Mouse (Mus musculus) gonadal fat pad, adult 2 months (tissue): ENCODE data around the gene Def6. TPM values are rescaled to one million over a fixed set of nuclear protein-coding genes. Genes with fewer than 3 reads are reported as not detected.
"Not testable (repeated sequence)": the region's sequence is repeated elsewhere in the genome, so short reads cannot be mapped to it uniquely, and the experiment has no call there.

Experiments used
- DNase-seq: peaks from one replicate; pipeline ENCODE4 v3.0.0-alpha.2; 2012; ENCODE audit warnings: low read depth
- polyA plus RNA-seq: library from polyadenylated mRNA; depleted of rRNA; stranded (reverse); fragments of >200 nt; gene quantifications from 2 replicates; pipeline ENCODE4 v1.2.3, GENCODE M21; 2012

Gene Def6
- polyA plus RNA-seq, 1 experiment = 11.6 TPM

DNA sequence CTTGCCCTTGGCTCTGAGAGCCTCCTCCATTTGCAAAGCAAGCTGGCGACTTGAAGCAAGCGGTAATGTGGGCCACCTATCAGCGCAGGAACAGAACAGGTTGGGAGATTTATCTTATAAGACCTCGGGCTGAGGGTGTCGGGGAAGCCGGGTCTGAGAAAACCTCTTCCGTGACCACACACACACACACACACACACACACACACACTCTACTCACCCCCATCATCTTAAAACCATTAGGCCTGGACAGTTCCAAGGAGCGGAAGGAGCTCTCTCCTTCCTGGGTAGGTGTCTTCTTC, 685 bp downstream of the Def6 start:
- no peak for DNase-seq

DNA sequence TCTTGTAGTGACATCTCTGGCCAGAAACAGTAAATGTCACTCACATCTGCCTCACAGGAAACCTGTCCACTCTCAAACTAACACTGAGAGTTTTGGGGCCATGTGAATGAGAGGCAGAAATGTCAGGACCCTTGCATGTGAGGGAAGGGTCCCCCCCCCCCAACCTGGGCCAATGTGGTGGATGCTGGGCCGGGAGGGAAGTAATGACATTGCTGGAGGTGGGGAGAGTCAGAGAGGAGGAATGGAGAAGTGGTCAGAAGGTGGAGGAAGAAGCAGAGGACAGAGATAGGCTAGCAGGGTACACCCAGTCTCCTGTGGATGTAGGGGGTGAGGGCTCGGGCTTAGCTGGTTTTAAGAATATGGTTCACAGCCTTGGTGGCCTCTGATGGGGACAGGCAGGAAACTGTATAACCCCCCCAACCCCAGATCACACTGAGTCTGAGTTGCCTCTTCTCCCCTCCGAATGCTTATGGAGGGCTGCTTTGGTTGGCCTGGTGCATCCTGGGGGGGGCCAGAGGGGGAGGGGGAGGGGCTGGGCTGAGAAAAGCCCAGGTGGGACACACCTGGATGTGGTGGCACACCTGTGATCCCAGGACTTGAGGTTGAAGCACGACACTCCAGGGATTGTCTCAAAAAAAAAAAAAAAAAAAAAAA, 2.0 kb downstream of the Def6 start:
- DNase-seq = no peak

- no peak for DNase-seq
Observed at GRCm38 (mm10) chr17:28211921-28212341, 4.4 kb downstream of the Def6 start.

DNA sequence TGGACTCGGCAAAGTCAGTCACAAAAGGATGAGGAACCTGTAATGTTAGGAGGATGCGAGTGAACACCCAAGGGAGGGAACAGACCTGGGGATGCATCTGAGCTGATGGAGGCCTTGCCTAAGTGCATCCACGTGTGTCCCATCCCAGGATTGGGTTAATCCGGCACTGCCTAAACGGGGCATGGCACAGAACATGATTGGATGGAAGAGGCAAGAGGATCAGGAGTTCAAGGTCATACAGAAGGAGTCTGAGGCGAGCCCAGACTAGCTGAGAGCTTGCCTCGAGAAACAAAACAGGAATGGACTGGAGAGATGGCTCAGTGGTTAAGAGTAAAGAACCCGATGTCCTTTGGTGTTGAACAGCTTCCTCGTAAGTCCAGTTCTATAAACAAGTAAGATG, 4.8 kb downstream of the Def6 start:
- no peak for DNase-seq

GRCm38 (mm10) chr17:28213236-28213635, 5.7 kb downstream of the Def6 start:
- DNase-seq = no peak

- no peak for DNase-seq
Observed at GRCm38 (mm10) chr17:28216791-28217190, 9.2 kb downstream of the Def6 start.

DNA sequence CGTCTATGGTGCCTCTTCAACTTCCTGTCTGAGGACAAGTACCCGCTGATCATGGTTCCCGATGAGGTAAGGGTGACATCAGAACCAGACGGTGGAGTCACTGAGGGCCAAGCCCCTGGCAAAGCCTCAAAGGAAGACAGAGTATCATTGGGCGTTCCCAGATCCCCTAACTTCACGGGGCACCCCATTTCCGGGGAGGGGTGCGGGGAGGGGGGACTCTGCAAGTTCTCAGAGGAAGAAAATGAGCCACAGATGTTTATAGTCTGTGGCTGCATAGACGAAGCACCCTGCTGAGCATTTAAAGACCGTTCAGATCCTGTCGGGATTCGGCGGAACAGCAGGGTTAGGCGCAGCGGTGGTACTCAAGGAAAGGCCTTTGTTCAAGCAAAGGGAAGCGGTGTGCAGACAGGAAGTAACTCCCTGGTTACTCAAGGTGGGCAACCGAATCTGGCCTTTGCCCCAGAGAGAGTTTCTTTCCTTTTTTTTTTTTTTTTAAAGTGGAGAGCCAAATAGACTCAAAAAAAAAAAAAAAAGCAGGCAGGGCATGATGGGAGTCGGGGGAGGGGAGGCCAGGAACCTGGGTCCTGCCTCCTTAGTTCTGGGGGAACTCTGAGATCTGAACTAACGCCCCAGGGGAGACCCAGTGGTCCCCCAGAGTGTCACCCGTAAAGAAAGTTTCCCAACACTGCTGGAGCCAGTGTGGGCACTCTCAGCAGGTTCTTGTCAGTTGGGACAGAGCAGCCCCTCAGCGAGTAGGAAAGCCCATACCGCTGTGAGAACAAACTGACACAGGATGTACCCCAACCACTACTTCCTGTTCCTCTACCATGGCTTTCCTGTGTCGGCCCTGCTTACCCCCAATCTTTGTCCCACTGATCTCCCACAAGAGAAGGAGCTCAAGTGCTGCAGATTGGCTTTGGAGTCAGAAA, 10.4 kb downstream of the Def6 start:
- no peak for DNase-seq

DNA sequence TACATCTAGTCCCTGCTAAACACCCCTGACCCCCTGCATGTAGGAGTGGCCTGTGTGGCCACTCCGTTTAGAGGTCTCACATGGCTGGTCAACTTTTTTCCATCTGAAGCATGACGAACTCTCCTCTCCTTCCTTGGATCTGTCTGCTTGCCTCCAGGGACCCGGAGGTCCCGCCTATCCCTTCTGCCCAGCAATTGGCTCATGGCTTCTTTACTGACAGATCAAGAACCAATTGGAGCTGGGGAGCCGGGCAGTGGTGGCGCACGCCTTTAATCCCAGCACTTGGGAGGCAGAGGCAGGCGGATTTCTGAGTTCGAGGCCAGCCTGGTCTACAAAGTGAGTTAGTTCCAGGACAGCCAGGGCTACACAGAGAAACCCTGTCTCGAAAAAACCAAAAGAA, 14.9 kb downstream of the Def6 start:
- not testable (repeated sequence) for DNase-seq

DNA sequence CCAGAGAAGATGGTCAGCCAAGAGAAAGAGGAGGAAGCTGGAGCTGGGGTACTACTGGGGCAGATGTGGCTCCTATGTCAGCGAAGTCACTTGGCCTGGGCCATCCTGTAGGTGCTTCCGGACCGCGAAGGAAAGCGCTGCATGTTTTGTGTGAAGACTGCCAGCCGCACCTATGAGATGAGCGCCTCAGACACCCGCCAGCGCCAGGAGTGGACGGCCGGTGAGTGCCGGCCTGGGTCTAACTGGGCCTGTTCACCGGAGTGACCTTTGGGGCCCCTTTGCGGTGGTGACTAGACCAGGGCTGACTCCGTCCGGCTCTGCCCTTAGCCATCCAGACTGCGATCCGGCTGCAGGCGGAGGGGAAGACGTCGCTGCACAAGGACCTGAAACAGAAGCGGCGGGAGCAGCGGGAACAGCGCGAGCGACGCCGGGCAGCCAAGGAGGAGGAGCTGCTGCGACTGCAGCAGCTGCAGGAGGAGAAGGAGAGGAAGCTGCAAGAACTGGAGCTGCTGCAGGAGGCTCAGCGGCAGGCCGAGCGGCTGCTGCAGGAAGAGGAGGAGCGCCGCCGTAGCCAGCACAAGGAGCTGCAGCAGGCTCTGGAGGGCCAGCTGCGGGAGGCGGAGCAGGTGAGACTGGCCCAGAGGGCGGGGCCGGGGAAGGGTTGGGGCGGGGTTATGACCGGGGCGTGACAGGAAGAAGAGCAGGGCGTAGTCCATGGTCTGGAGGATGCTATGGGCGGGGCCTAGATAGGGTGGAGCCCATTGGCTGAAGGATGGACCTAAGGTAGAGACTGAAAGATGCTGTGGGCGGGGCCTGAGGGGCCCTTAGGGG, 16.2 kb downstream of the Def6 start:
- no peak for DNase-seq

GRCm38 (mm10) chr17:28224615-28225014, 17.0 kb downstream of the Def6 start:
- DNase-seq = no peak

DNA sequence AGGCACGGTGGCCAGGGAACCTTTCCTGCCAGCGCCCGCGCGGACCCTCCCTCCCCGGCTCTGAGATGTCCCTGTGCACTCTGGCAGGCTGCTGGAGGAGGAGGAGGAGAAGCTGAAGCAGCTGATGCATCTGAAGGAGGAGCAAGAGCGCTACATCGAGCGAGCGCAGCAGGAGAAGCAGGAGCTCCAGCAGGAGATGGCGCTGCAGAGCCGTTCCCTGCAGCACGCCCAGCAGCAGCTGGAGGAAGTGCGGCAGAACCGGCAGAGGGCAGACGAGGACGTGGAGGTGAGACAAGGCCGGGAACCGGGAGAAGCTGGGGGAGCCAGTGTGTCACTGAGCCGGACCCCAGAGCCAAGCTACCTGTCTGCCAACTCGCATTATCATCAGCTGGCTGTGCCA, 18.4 kb downstream of the Def6 start:
- no peak for DNase-seq

- DNase-seq = no peak
Observed at GRCm38 (mm10) chr17:28230486-28230885, 22.9 kb downstream of the Def6 start.

DNA sequence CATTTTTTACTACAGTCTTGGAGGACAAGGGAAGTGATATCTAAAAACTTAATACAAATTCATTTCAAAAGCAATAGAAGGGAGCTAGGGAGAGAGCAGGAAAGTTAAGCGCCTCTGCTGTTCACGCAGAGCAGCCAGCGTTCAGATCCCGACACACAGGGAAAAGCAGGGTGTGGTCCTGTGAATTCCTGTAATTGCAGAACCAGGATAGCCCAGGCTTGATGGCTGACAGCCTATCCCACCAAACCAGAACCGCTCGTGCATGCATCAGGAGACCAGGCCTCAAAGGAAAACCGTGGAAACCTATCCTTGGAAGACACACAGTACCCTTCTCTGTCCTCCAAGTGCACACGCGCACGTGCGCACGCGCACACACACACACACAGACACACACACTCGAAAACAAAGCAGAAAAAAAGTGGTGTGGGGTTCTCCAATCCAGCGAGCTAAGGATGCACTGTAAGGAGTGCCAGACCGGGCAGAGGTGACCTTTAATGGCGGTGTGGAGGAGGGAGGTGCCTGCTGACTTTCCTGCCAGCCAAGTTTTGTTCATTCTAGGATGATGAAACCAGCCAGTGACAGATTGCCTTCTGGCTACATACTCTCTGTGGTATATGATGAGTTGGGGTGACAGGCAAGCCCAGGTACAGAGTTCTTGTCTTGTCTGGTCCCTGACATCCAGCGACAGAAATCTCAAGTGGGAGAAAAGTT, 23.6 kb downstream of the Def6 start:
- no peak for DNase-seq

- no peak for DNase-seq
Observed at GRCm38 (mm10) chr17:28232475-28233060, 25.0 kb downstream of the Def6 start, which contains the start of gene Ppard. TSS of gene Ppard (plus strand) at chr17:28232700.

GRCm38 (mm10) chr17:28233091-28233731, 25.6 kb downstream of the Def6 start:
- DNase-seq = no peak

- DNase-seq = no peak
Observed at GRCm38 (mm10) chr17:28234641-28235040, 27.1 kb downstream of the Def6 start.

DNA sequence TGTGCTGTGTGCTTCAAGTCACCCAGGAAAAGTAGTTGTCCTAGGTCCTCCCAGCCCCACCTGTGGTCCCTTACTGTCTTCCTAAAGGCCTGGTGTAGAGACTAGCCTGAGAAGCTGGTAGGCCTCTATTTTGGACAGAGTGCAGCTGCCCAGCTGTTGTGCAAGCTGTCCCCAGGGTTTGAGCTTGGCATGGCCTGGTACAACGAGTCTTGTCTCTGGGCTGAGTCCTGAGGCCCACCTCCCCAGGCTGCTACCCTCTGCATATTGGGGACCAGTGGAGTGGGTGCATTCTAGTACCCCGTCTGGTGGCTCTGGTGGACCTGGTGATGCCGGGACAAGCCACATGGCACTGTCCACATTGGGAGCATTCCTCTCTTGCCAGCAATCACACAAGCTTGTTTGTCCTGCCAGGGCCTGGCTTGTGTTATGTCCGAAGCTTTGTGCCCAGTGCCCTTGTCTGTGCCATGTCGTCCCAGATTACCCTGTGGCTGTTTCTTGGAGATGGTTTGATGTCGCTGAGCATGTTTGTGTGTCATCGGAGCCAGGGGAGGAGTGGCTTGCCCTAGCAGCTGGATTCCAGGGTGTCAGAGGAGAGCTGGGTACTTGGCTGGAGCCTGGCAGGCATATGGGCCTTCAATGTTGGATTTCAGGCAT, 28.5 kb downstream of the Def6 start:
- no peak for DNase-seq

DNA sequence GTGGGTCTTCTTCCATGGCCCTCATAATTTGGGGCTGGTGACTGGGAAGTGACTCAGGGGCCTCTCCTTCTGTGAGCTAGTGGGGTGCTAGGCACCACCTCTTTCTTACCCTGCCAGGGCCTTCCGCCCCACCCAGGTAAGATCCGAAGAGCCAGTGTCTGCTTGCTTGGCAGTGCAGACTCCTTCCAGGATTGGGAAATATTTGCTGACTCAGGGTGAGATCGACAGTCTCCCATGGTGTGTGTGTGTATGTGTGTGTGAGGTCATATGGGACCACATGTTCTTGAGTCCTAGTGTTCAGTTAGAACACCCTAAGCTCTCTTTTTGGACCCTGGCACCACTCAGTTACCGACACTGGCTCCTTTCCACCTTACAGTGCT, 29.0 kb downstream of the Def6 start:
- DNase-seq = no peak

- DNase-seq = no peak
Observed at GRCm38 (mm10) chr17:28237362-28237761, 29.8 kb downstream of the Def6 start.

DNA sequence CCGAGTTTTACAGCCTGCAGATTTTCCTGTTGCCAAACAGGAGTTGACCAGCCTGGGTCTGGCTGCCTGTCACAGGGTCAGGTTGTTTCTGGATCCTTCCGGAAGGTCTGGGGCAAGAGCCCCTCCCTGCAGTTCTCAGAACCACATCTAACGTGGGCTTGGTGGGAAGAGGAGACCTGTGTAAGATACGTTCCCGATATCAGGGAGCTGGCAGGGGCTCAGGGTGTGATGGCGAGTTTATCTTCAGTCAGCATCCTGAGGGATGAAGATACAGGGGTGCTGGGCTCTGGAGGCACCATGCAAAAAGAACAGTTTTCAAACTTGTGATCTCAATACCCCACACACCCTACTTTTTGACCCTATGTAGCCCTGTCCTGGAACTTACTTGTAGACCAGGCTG, 30.3 kb downstream of the Def6 start:
- DNase-seq = no peak
